Mouse (Mus musculus) sigmoid colon, adult 10 weeks (tissue): Measurements from ENCODE around the gene Sema4b. TPM values are rescaled to one million over a fixed set of nuclear protein-coding genes. Genes with fewer than 3 reads are reported as not detected.

Experiments used
- polyA plus RNA-seq: library from polyadenylated mRNA; stranded (reverse); fragments of 350-450 nt; fragmentation: Illumina TruSeq; extraction: RNeasy Lipid Tissue Mini Kit (QIAGEN cat#74804); gene quantifications from one replicate; pipeline ENCODE4 v1.2.3, GENCODE M21; 2014; ENCODE audit warnings: low read depth, low replicate concordance

The Sema4b gene
- 4.6 TPM for polyA plus RNA-seq

GRCm38 (mm10) chr7:80186531-80187296, at the start of gene Sema4b:
Gene Sema4b (plus strand): TSS chr7:80186841.

GRCm38 (mm10) chr7:80232489-80233029, 45.9 kb downstream of the Sema4b start, which contains the start of the genes Cib1 and Gdpgp1:
Gene Cib1 (minus strand): TSS chr7:80232813.
Gene Gdpgp1 (plus strand): TSS chr7:80232865.

DNA sequence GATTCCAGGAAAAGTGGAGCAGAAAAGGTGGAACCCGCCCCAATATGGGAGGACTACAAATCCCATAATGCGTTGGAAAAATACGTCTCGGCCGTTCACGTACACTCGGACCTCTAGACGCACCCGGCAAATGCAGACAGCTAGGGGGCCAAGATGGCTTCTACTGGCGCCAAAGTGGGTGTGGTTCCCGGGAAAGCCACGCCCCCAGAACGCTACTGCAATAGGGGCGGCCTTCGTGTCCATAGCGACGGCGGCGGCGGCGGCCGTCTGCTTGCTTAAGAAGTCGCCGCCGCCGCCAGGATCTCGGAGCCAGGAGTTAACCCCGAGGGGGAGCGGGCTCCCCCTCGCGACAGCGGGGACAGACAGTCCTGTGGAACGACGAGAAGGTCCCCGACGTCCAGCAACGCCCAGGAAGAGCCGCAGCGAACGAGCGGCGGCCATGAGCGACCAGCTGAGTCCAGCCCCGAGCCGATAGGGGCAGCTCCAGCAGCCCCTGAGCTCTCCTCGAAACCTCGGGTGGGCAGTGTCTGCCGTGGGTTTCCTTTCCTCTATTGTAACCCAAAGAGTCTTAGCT, 59.6 kb downstream of the Sema4b start, which contains the start of gene Ttll13:
Gene Ttll13, plus strand, starts transcription at position 229 of the 574 bp plus-strand sequence.

GRCm38 (mm10) chr7:80260625-80261371, 74.2 kb downstream of the Sema4b start, which contains the start of gene Ngrn:
Gene Ngrn (plus strand): TSS chr7:80261215.

GRCm38 (mm10) chr7:80268897-80269750, 82.5 kb downstream of the Sema4b start, which contains the start of gene Vps33b:
Gene Vps33b (plus strand): TSS chr7:80269649.

Other genes with a start within 250 kb of the Sema4b start
- 2.5 TPM for gene Zfp710, start 162.0 kb upstream of the Sema4b start, polyA plus RNA-seq
- 5.1 TPM for gene Idh2, start 71.4 kb upstream of the Sema4b start, polyA plus RNA-seq
- 39.8 TPM for gene Cib1, start 46.0 kb downstream of the Sema4b start, polyA plus RNA-seq
- 3.4 TPM for gene Gdpgp1, start 46.0 kb downstream of the Sema4b start, polyA plus RNA-seq
- 0.41 TPM for gene Ttll13, start 59.5 kb downstream of the Sema4b start, polyA plus RNA-seq
- gene Ngrn, start 74.4 kb downstream of the Sema4b start, polyA plus RNA-seq, result 14.2 TPM
- gene Vps33b, start 82.8 kb downstream of the Sema4b start, polyA plus RNA-seq, result 5.7 TPM
- 29.1 TPM for gene Prc1, start 107.6 kb downstream of the Sema4b start, polyA plus RNA-seq
- 5.7 TPM for gene Rccd1, start 137.6 kb downstream of the Sema4b start, polyA plus RNA-seq
- 5.3 TPM for gene Unc45a, start 154.2 kb downstream of the Sema4b start, polyA plus RNA-seq
- 16.5 TPM for gene Hddc3, start 156.3 kb downstream of the Sema4b start, polyA plus RNA-seq
- 7.2 TPM for gene Man2a2, start 184.5 kb downstream of the Sema4b start, polyA plus RNA-seq
- gene Fes, start 201.1 kb downstream of the Sema4b start, polyA plus RNA-seq, result 0.66 TPM
- 1.5 TPM for gene Furin, start 218.6 kb downstream of the Sema4b start, polyA plus RNA-seq